Mouse (Mus musculus): Measurements from ENCODE around the gene Hoxd10. TPM values are rescaled to one million over a fixed set of nuclear protein-coding genes. Genes with fewer than 3 reads are reported as not detected.

Hoxd10 gene
- polyA plus RNA-seq, 1 experiment from 2014 or later: 0.13 TPM

- in situ Hi-C loops (cut with MboI; ENCODE audit: low pct_unique_long_range_greater_than_20kb): loop anchor here (10.0 to 25.0 kb wide), 2 partner anchors 448 to 1066 kb away; no protein-coding TSS in a partner anchor
- CTCF ChIA-PET: no interaction called here
- DNase-seq (ENCODE audit: low read depth, low spot score) (no peak), ATAC-seq (no peak)
- POLR2A ChIA-PET: no interaction called here
- H3K27me3 ChIP-seq: peaks cover 29% of the 10 kb centered on the region
- no peak for TF ChIP-seq CTCF (IDR thresholded peaks at IDR 0.05)
These were observed 5.0 kb downstream of the Hoxd10 start for GRCm38 (mm10) chr2:74696442-74697335.

DNA sequence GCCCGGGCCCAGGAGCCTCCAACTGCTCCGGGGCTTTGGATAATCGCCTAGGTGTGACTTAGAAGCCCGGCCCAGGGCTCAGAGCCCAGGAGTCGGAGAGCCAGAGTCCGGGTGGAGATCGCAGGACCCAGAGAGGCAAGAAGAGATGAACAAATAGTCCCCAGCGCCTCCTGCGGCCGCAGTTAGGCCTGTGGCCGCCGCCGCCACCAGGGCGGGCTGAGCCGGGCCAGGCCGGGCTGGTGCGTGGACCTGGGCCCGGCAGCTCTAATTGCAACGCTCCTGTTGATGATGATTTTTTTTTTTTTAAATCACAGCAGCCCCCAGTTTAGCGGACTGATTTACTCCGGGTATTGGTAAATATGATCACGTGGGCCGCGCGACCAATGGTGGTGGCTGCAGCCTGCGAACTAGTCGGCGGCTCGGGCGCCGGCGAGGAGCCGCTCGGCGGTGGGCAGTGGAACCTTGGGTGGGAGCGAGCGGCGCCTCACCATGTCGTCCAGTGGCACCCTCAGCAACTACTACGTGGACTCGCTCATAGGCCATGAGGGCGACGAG lies 5.9 kb downstream of the Hoxd10 start, which contains the start of gene Hoxd9:
TSS of gene Hoxd9 (plus strand) at position 161 of the 555 bp plus-strand sequence.
- no peak for DNase-seq (ENCODE audit: low read depth, low spot score)
- peaks cover 19% of the 10 kb centered on the region for H3K27me3 ChIP-seq
- TF ChIP-seq CTCF (IDR thresholded peaks at IDR 0.05): no peak
- ChIA-PET POLR2A (no interaction called here), CTCF (no interaction called here)
- ATAC-seq: peak; percentile 44
- in situ Hi-C loops (cut with MboI; ENCODE audit: low pct_unique_long_range_greater_than_20kb): loop anchor here (10.0 to 25.0 kb wide), 2 partner anchors 447 to 1065 kb away; no protein-coding TSS in a partner anchor

- ATAC-seq (peak; percentile 31), DNase-seq (ENCODE audit: low read depth, low spot score) (no peak)
- no peak for TF ChIP-seq CTCF (IDR thresholded peaks at IDR 0.05)
- POLR2A ChIA-PET: no interaction called here
- peaks cover 13% of the 10 kb centered on the region for H3K27me3 ChIP-seq
- in situ Hi-C loops (cut with MboI; ENCODE audit: low pct_unique_long_range_greater_than_20kb): loop anchor here (10.0 to 25.0 kb wide), 2 partner anchors 446 to 1064 kb away; no protein-coding TSS in a partner anchor
- CTCF ChIA-PET: no interaction called here
These were observed 6.7 kb downstream of the Hoxd10 start for GRCm38 (mm10) chr2:74698201-74699052.

DNA sequence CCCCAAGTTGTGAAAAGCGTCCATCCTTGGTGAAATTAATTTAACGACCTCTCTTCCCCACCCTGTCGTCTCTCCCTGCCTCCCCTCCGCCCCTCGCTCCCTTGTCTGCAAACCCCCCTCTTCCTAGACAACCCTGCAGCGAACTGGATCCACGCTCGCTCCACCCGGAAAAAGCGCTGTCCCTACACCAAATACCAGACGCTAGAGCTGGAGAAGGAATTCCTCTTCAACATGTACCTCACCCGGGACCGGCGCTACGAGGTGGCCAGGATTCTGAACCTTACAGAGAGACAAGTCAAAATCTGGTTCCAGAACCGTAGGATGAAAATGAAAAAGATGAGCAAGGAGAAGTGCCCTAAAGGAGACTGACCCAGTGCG lies 7.3 kb downstream of the Hoxd10 start:
- CTCF ChIA-PET: no interaction called here
- in situ Hi-C loops (cut with MboI; ENCODE audit: low pct_unique_long_range_greater_than_20kb): loop anchor here (10.0 to 25.0 kb wide), 2 partner anchors 446 to 1063 kb away; no protein-coding TSS in a partner anchor
- no peak for DNase-seq (ENCODE audit: low read depth, low spot score)

GRCm38 (mm10) chr2:74699664-74700545 lies 8.2 kb downstream of the Hoxd10 start:
- in situ Hi-C loops (cut with MboI; ENCODE audit: low pct_unique_long_range_greater_than_20kb): loop anchor here (5.0 to 25.0 kb wide), 4 partner anchors 445 to 1062 kb away; no protein-coding TSS in a partner anchor
- ChIA-PET CTCF (no interaction called here), POLR2A (no interaction called here)
- TF ChIP-seq CTCF (IDR thresholded peaks at IDR 0.05): no peak
- no peak for DNase-seq (ENCODE audit: low read depth, low spot score)
- peaks cover 12% of the 10 kb centered on the region for H3K27me3 ChIP-seq
- ATAC-seq: no peak

More for the DNA sequence above, 7.3 kb downstream of the Hoxd10 start:
- ATAC-seq: no peak
- POLR2A ChIA-PET: no interaction called here
- H3K27me3 ChIP-seq: peaks cover 15% of the 10 kb centered on the region
- no peak for TF ChIP-seq CTCF (IDR thresholded peaks at IDR 0.05)

GRCm38 (mm10) chr2:74700546-74701112 lies 8.9 kb downstream of the Hoxd10 start:
- DNase-seq (ENCODE audit: low read depth, low spot score) (no peak), ATAC-seq (no peak)
- in situ Hi-C loops (cut with MboI; ENCODE audit: low pct_unique_long_range_greater_than_20kb): loop anchor here (5.0 kb wide), 2 partner anchors 617 to 887 kb away; no protein-coding TSS in a partner anchor
- ChIA-PET POLR2A (no interaction called here), CTCF (interaction anchor here (1.9 kb wide), 1 partner anchor 15 kb away, joined by 7 read pairs; no protein-coding TSS in a partner anchor)
- no peak for TF ChIP-seq CTCF (IDR thresholded peaks at IDR 0.05)
- peaks cover 12% of the 10 kb centered on the region for H3K27me3 ChIP-seq

DNA sequence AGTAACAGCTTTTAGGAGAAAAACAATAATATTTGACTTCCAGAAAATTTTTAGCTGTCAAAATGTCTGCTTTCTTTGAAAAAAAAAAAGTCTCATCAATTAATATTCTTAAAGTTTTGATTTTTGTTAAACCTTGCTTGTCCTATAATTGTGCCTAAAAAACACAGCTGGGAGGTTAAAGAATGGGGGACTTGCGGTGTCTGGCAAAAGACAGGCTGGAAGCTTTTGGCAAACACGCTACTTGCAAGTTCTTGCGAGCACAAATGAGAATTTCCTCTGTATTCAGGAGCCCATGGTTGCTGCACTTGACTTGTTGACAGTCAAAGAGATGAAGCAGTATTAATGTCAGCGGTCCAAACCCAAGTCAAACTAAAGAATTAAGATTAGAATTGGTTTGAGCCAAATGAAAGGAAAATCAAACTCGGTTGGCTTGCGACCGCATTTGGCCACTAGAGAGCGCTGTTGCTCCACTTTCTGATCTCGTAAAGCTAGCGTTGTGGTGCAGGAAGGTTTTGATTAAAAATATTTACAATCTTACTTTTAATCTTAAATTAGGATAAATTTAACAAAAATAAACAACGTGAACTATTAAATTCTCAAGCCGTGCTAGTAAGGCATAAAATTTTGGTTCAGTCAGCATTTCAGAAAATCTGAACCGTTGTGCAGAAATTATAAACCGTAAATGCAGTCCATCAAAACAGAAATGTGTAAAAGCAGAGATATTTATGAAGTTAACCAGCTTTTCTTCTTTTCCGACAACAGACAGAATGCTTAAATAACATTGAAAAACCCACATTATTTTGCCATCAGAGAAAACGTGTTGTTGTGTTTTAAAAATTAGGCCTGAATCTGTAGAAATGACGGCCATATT lies 10.5 kb downstream of the Hoxd10 start:
- no peak for TF ChIP-seq CTCF (IDR thresholded peaks at IDR 0.05)
- in situ Hi-C loops (cut with MboI; ENCODE audit: low pct_unique_long_range_greater_than_20kb): loop anchor here (5.0 kb wide), 2 partner anchors 615 to 885 kb away; no protein-coding TSS in a partner anchor
- peaks cover 16% of the 10 kb centered on the region for H3K27me3 ChIP-seq
- no peak for DNase-seq (ENCODE audit: low read depth, low spot score)
- no peak for ATAC-seq
- ChIA-PET CTCF (interaction anchor here (0.8 to 1.9 kb wide), 12 partner anchors 11 to 541 kb away, joined by 3 to 10 read pairs (median 3); no protein-coding TSS in a partner anchor), POLR2A (interaction anchor here (0.5 kb wide), 1 partner anchor 1198 kb away, joined by 6 read pairs; no protein-coding TSS in a partner anchor)

GRCm38 (mm10) chr2:74702820-74703219 lies 11.1 kb downstream of the Hoxd10 start:
- peaks cover 16% of the 10 kb centered on the region for H3K27me3 ChIP-seq
- ATAC-seq: no peak
- in situ Hi-C loops (cut with MboI; ENCODE audit: low pct_unique_long_range_greater_than_20kb): loop anchor here (5.0 kb wide), 2 partner anchors 614 to 884 kb away; no protein-coding TSS in a partner anchor
- no peak for DNase-seq (ENCODE audit: low read depth, low spot score)
- CTCF ChIA-PET: interaction anchor here (0.6 to 1.9 kb wide), 9 partner anchors 13 to 540 kb away, joined by 3 to 10 read pairs (median 3); no protein-coding TSS in a partner anchor
- no peak for TF ChIP-seq CTCF (IDR thresholded peaks at IDR 0.05)
- POLR2A ChIA-PET: no interaction called here

Measured in Patski (cell line).